Mouse (Mus musculus): Measurements from ENCODE around the gene Nfkbib. TPM values are rescaled to one million over a fixed set of nuclear protein-coding genes. Genes with fewer than 3 reads are reported as not detected.

Gene Nfkbib
- polyA plus RNA-seq, 1 experiment from 2014 or later, result 62.4 TPM

DNA sequence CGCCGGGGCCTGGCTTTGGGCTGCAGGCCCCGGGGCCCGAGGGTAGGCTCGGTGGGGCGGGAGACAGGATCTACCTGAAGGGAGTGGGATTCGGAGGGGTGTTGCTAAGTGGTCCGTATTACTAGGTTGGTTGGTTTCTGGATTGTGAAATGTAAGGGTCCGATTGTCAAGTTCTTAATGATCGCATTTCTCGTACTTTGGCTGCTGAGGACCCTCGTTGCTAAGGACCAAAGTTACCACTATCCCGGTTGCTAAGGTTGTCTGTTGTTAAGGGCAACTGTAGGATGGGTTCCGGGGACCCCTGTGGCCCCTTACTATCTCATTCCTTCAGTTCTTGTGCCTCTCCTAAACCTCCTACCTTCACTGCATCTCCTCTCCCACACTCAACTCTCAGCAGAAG lies 402 bp downstream of the Nfkbib start:
- DNase-seq (ENCODE audit: low spot score) (peak; percentile 39), ATAC-seq (peak; percentile 9; the same call in 1 of the 2 replicates)
- peak overlapping the region; percentile 70 for H3K4me2 ChIP-seq (ENCODE audit: low read length)
- 4% methylated on average over 14 of the region's 14 CpGs for WGBS
- peaks cover 14% of the 10 kb centered on the region for H3K4me1 ChIP-seq (ENCODE audit: control insufficient read depth, insufficient read depth, low read length)
- peaks cover 3% of the 10 kb centered on the region for H3K36me3 ChIP-seq (ENCODE audit: control insufficient read depth, insufficient read depth, low read length)
- no peaks in the 10 kb centered on the region for H3K9me3 ChIP-seq (replicated peaks; ENCODE audit: control insufficient read depth, low read length)
- peak overlapping the region; percentile 74 for H3K9ac ChIP-seq (ENCODE audit: low read length)
- H3K27ac ChIP-seq (ENCODE audit: low read depth, low read length), result no peak overlapping the region
- H3K27me3 ChIP-seq (replicated peaks; ENCODE audit: control insufficient read depth, insufficient read depth, low read length), result no peaks in the 10 kb centered on the region
- H3K4me3 ChIP-seq (ENCODE audit: low read depth, low read length), result peak overlapping the region; percentile 71

DNA sequence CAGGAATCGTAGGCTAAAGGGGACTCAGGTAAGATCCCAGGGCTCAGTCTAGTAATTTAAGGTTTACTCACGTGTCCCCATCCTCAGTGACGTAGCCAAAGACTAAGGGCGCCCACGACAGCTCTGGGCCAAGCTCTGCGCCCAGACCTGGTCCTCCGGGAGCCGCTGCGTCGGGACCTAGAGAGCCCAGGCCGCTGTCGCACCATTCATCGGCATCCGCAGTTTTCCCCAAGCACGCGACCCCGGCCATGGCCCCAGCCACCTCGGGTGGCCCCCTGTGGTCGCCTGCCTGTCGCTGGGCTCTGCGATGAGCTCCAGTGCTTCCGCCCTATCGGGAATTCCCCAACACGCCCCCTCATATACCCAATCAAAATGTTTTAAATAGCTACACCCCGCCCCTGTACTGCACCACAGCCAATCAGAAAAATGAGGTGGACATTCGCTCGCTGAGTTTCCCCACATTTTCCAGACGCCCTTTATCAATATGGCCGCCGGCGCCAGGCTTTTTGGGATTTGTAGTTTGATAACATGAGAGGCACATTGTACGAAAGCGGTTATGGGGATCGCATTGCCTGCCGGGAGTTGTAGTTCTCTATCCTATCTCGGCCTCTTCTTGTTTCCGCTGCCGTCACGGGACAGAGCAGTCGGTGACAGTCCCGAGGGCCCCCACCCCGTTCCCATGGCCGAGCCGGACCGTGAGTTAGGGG lies 986 bp downstream of the Nfkbib start, which contains the start of gene Sirt2:
Gene Sirt2 (plus strand): TSS at position 563 of the 707 bp plus-strand sequence.
- under 1% methylated on average over 45 of the region's 45 CpGs for WGBS
- H3K27me3 ChIP-seq (replicated peaks; ENCODE audit: control insufficient read depth, insufficient read depth, low read length), result no peaks in the 10 kb centered on the region
- ATAC-seq, result peak; percentile 99
- no peaks in the 10 kb centered on the region for H3K9me3 ChIP-seq (replicated peaks; ENCODE audit: control insufficient read depth, low read length)
- no peak within 1 kb of the TSS for H3K27ac ChIP-seq (ENCODE audit: low read depth, low read length)
- H3K4me3 ChIP-seq (ENCODE audit: low read depth, low read length), result peak within 1 kb of the TSS; percentile 71
- peak within 1 kb of the TSS; percentile 74 for H3K9ac ChIP-seq (ENCODE audit: low read length)
- peak; percentile 100 for DNase-seq (ENCODE audit: low spot score)
- peaks cover 14% of the 10 kb centered on the region for H3K4me1 ChIP-seq (ENCODE audit: control insufficient read depth, insufficient read depth, low read length)
- H3K4me2 ChIP-seq (ENCODE audit: low read length), result peak within 1 kb of the TSS; percentile 76
- H3K36me3 ChIP-seq (ENCODE audit: control insufficient read depth, insufficient read depth, low read length), result peaks cover 8% of the 10 kb centered on the region

GRCm38 (mm10) chr7:28765211-28765610 lies 2.1 kb downstream of the Nfkbib start:
- Histone ChIP-seq H3K9ac (ENCODE audit: low read length) (peak overlapping the region; percentile 71; the same call in 1 of the 2 replicates), H3K4me2 (ENCODE audit: low read length) (peak overlapping the region; percentile 76), H3K4me1 (ENCODE audit: control insufficient read depth, insufficient read depth, low read length) (peaks cover 14% of the 10 kb centered on the region), H3K27ac (ENCODE audit: low read depth, low read length) (no peak overlapping the region), H3K4me3 (ENCODE audit: low read depth, low read length) (peak overlapping the region; percentile 71; the same call in 1 of the 2 replicates), H3K27me3 (replicated peaks; ENCODE audit: control insufficient read depth, insufficient read depth, low read length) (no peaks in the 10 kb centered on the region), H3K9me3 (replicated peaks; ENCODE audit: control insufficient read depth, low read length) (no peaks in the 10 kb centered on the region), H3K36me3 (ENCODE audit: control insufficient read depth, insufficient read depth, low read length) (peaks cover 20% of the 10 kb centered on the region)
- 84% methylated on average over 6 of the region's 6 CpGs for WGBS
- no peak for DNase-seq (ENCODE audit: low spot score)
- ATAC-seq, result no peak

GRCm38 (mm10) chr7:28761907-28762306 lies 5.4 kb downstream of the Nfkbib start:
- H3K27me3 ChIP-seq (replicated peaks; ENCODE audit: control insufficient read depth, insufficient read depth, low read length), result no peaks in the 10 kb centered on the region
- ATAC-seq (no peak), DNase-seq (ENCODE audit: low spot score) (no peak)
- no peak overlapping the region for H3K4me3 ChIP-seq (ENCODE audit: low read depth, low read length)
- H3K4me1 ChIP-seq (ENCODE audit: control insufficient read depth, insufficient read depth, low read length), result peaks cover 9% of the 10 kb centered on the region
- no peak overlapping the region for H3K27ac ChIP-seq (ENCODE audit: low read depth, low read length)
- H3K36me3 ChIP-seq (ENCODE audit: control insufficient read depth, insufficient read depth, low read length), result peaks cover 39% of the 10 kb centered on the region
- H3K9ac ChIP-seq (ENCODE audit: low read length), result no peak overlapping the region
- WGBS, result 93% methylated on average over 9 of the region's 9 CpGs
- H3K4me2 ChIP-seq (ENCODE audit: low read length), result no peak overlapping the region
- H3K9me3 ChIP-seq (replicated peaks; ENCODE audit: control insufficient read depth, low read length), result no peaks in the 10 kb centered on the region

GRCm38 (mm10) chr7:28758623-28759022 lies 8.7 kb downstream of the Nfkbib start:
- WGBS, result 87% methylated on average over 13 of the region's 13 CpGs
- no peak for ATAC-seq
- no peak overlapping the region for H3K9ac ChIP-seq (ENCODE audit: low read length)
- H3K27me3 ChIP-seq (replicated peaks; ENCODE audit: control insufficient read depth, insufficient read depth, low read length), result no peaks in the 10 kb centered on the region
- no peak overlapping the region for H3K27ac ChIP-seq (ENCODE audit: low read depth, low read length)
- H3K36me3 ChIP-seq (ENCODE audit: control insufficient read depth, insufficient read depth, low read length), result peaks cover 41% of the 10 kb centered on the region
- H3K4me1 ChIP-seq (ENCODE audit: control insufficient read depth, insufficient read depth, low read length), result no peaks in the 10 kb centered on the region
- no peak overlapping the region for H3K4me3 ChIP-seq (ENCODE audit: low read depth, low read length)
- no peak overlapping the region for H3K4me2 ChIP-seq (ENCODE audit: low read length)
- DNase-seq (ENCODE audit: low spot score), result no peak
- no peaks in the 10 kb centered on the region for H3K9me3 ChIP-seq (replicated peaks; ENCODE audit: control insufficient read depth, low read length)

DNA sequence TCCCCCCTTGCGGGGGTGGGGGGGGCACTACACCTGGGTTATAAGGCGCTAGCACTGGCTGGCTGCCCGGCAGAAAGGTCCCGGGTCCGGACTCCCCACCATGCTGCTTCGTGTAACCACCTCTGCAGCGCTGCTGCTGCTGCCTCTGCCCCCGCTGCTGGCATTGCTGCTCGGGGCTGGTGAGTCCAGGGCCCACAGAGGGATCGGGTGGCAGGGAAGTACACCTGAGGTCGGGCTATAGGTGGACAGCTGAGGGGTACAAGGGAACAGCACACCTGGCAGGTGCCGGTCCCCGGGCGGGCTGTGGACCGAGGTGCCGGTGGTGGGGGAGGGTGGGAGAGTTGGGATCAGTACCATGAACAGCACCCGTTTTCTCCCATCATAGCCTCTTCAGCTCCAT lies 11.2 kb downstream of the Nfkbib start, which contains the start of gene Ccer2:
Gene Ccer2 (plus strand): TSS at position 96 of the 400 bp plus-strand sequence.
- ATAC-seq (no peak), DNase-seq (ENCODE audit: low spot score) (no peak)
- H3K4me1 ChIP-seq (ENCODE audit: control insufficient read depth, insufficient read depth, low read length), result no peaks in the 10 kb centered on the region
- H3K4me3 ChIP-seq (ENCODE audit: low read depth, low read length), result no peak within 1 kb of the TSS
- no peak within 1 kb of the TSS for H3K27ac ChIP-seq (ENCODE audit: low read depth, low read length)
- H3K9me3 ChIP-seq (replicated peaks; ENCODE audit: control insufficient read depth, low read length), result no peaks in the 10 kb centered on the region
- peaks cover 31% of the 10 kb centered on the region for H3K36me3 ChIP-seq (ENCODE audit: control insufficient read depth, insufficient read depth, low read length)
- H3K9ac ChIP-seq (ENCODE audit: low read length), result 0 out of 2 replicates have a peak within 1 kb of the TSS, but pooled peaks have one; percentile 29
- H3K4me2 ChIP-seq (ENCODE audit: low read length), result peak within 1 kb of the TSS; percentile 26
- 2% methylated on average over 17 of the region's 17 CpGs for WGBS
- H3K27me3 ChIP-seq (replicated peaks; ENCODE audit: control insufficient read depth, insufficient read depth, low read length), result no peaks in the 10 kb centered on the region

GRCm38 (mm10) chr7:28749935-28750334 lies 17.4 kb downstream of the Nfkbib start:
- 95% methylated on average over 7 of the region's 7 CpGs for WGBS

GRCm38 (mm10) chr7:28741709-28742438 lies 25.4 kb downstream of the Nfkbib start, which contains the start of the genes Mrps12 and Sars2:
Gene Mrps12 (minus strand): TSS chr7:28741820.
Gene Sars2 (plus strand): TSS chr7:28741992.
- peak within 1 kb of the TSS; percentile 70 for H3K4me3 ChIP-seq (ENCODE audit: low read depth, low read length)
- peaks cover 9% of the 10 kb centered on the region; the same call in 1 of the 2 replicates for H3K4me1 ChIP-seq (ENCODE audit: control insufficient read depth, insufficient read depth, low read length)
- no peaks in the 10 kb centered on the region for H3K9me3 ChIP-seq (replicated peaks; ENCODE audit: control insufficient read depth, low read length)
- peak within 1 kb of the TSS; percentile 78 for H3K27ac ChIP-seq (ENCODE audit: low read depth, low read length)
- under 1% methylated on average over 39 of the region's 39 CpGs for WGBS
- ATAC-seq (peak; percentile 99), DNase-seq (ENCODE audit: low spot score) (peak; percentile 100)
- no peaks in the 10 kb centered on the region for H3K27me3 ChIP-seq (replicated peaks; ENCODE audit: control insufficient read depth, insufficient read depth, low read length)
- H3K4me2 ChIP-seq (ENCODE audit: low read length), result peak within 1 kb of the TSS; percentile 69
- H3K36me3 ChIP-seq (ENCODE audit: control insufficient read depth, insufficient read depth, low read length), result peaks cover 28% of the 10 kb centered on the region
- peak within 1 kb of the TSS; percentile 86 for H3K9ac ChIP-seq (ENCODE audit: low read length)

More at GRCm38 (mm10) chr7:28749935-28750334, 17.4 kb downstream of the Nfkbib start:
- no peaks in the 10 kb centered on the region for H3K27me3 ChIP-seq (replicated peaks; ENCODE audit: control insufficient read depth, insufficient read depth, low read length)
- DNase-seq (ENCODE audit: low spot score) (no peak), ATAC-seq (no peak)
- H3K4me3 ChIP-seq (ENCODE audit: low read depth, low read length), result no peak overlapping the region
- no peaks in the 10 kb centered on the region for H3K9me3 ChIP-seq (replicated peaks; ENCODE audit: control insufficient read depth, low read length)
- peaks cover 23% of the 10 kb centered on the region for H3K36me3 ChIP-seq (ENCODE audit: control insufficient read depth, insufficient read depth, low read length)
- H3K4me2 ChIP-seq (ENCODE audit: low read length), result no peak overlapping the region
- H3K9ac ChIP-seq (ENCODE audit: low read length), result no peak overlapping the region
- H3K4me1 ChIP-seq (ENCODE audit: control insufficient read depth, insufficient read depth, low read length), result no peaks in the 10 kb centered on the region
- no peak overlapping the region for H3K27ac ChIP-seq (ENCODE audit: low read depth, low read length)

Data from forebrain, embryonic 14.5 days (tissue).